Mouse (Mus musculus): Measurements from ENCODE around the gene Lsm6. TPM values are rescaled to one million over a fixed set of nuclear protein-coding genes. Genes with fewer than 3 reads are reported as not detected.

Gene Lsm6
- total and polyA plus RNA-seq, 2 experiments from 2014 or later, result 22.1 to 170 TPM

DNA sequence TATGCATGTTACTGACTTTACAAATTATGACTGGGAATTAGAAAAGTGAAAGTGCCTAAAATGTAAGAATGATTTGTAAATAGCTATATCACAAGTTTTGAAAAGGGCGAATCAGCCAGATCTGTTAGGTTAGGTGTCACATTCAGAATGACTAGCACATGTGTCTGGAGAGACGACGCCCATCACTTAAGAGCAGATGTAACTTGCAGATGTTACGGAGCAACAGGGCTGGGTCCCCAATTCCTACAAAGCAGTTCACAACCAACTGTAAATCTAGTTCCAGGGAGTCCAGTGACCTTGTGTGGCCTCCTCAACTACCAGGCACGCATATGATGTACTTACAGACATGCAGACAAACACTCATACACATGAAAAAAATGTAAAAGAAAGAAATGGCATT is 12.5 kb downstream of the Lsm6 start:
- Histone ChIP-seq H3K27me3 (ENCODE audit: insufficient read depth, low read length) (no peaks in the 10 kb centered on the region), H3K4me2 (ENCODE audit: low read depth, low read length) (no peak overlapping the region), H3K9me3 (ENCODE audit: low read length) (no peaks in the 10 kb centered on the region), H3K4me3 (ENCODE audit: low read length) (no peak overlapping the region), H3K9ac (replicated peaks; ENCODE audit: low read length) (no peak overlapping the region), H3K36me3 (ENCODE audit: insufficient read depth, low read length) (peaks cover 31% of the 10 kb centered on the region), H3K4me1 (ENCODE audit: insufficient read depth, low read length) (no peaks in the 10 kb centered on the region), H3K27ac (no peak overlapping the region)
- TF ChIP-seq CTCF (IDR thresholded peaks at IDR 0.05; ENCODE audit: low read depth), result no peak
- 98% methylated on average over 5 of the region's 5 CpGs for WGBS
- ATAC-seq (no peak), DNase-seq (ENCODE audit: low spot score) (no peak)

DNA sequence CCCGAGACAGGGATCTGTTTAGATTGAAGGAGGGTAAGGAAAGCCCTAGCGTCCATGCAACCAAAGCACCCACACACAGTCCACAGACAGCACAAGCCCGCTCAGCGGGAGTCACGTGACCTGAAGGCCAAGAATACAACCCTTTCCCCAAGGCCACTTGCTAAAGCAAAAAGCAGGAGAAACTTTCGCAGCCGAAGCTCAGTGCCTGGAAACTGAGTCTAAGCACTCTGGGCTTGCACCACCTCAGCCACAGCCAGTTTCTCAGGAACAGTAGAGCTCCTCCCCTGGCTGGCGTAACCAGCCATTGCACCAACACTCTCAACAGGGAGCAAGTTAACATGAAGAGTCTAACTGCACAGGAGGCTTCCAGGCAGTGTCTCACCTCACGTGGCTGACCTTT is 13.7 kb downstream of the Lsm6 start:
- DNase-seq (ENCODE audit: low spot score) (no peak), ATAC-seq (no peak)
- no peak overlapping the region for H3K27ac ChIP-seq
- H3K9ac ChIP-seq (replicated peaks; ENCODE audit: low read length), result no peak overlapping the region
- no peak for TF ChIP-seq CTCF (IDR thresholded peaks at IDR 0.05; ENCODE audit: low read depth)
- H3K36me3 ChIP-seq (ENCODE audit: insufficient read depth, low read length), result peaks cover 32% of the 10 kb centered on the region
- no peak overlapping the region for H3K4me2 ChIP-seq (ENCODE audit: low read depth, low read length)
- 89% methylated on average over 9 of the region's 9 CpGs for WGBS
- no peaks in the 10 kb centered on the region for H3K9me3 ChIP-seq (ENCODE audit: low read length)
- no peaks in the 10 kb centered on the region for H3K27me3 ChIP-seq (ENCODE audit: insufficient read depth, low read length)
- no peaks in the 10 kb centered on the region for H3K4me1 ChIP-seq (ENCODE audit: insufficient read depth, low read length)
- H3K4me3 ChIP-seq (ENCODE audit: low read length), result no peak overlapping the region

GRCm38 (mm10) chr8:78806006-78806405 is 14.9 kb downstream of the Lsm6 start:
- no peak overlapping the region for H3K4me2 ChIP-seq (ENCODE audit: low read depth, low read length)
- H3K9me3 ChIP-seq (ENCODE audit: low read length), result no peaks in the 10 kb centered on the region
- H3K27ac ChIP-seq, result no peak overlapping the region
- H3K27me3 ChIP-seq (ENCODE audit: insufficient read depth, low read length), result no peaks in the 10 kb centered on the region
- DNase-seq (ENCODE audit: low spot score) (no peak), ATAC-seq (no peak)
- WGBS, result 92% methylated on average over 5 of the region's 5 CpGs
- no peak overlapping the region for H3K4me3 ChIP-seq (ENCODE audit: low read length)
- peaks cover 21% of the 10 kb centered on the region for H3K36me3 ChIP-seq (ENCODE audit: insufficient read depth, low read length)
- H3K9ac ChIP-seq (replicated peaks; ENCODE audit: low read length), result no peak overlapping the region
- TF ChIP-seq CTCF (IDR thresholded peaks at IDR 0.05; ENCODE audit: low read depth), result no peak
- no peaks in the 10 kb centered on the region for H3K4me1 ChIP-seq (ENCODE audit: insufficient read depth, low read length)

DNA sequence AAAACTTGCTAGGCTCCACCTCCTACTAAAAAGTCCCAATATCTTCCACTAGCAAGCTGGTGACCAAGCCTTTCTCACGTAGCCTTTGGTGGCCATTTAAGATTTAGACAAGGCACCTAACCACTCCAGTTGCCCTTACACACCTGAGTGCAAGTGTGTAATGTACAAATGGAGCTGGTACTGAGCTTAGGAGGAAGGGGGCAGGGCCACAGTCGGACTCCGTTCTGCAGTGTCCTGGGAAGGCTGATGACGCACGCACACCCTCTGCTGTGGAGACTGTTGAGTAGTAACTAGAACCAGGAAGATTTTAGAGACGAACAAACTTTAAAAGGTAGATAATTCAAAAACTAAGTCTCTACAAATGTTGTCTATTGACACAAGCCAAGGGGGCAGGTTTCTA is 19.7 kb downstream of the Lsm6 start:
- no peak for DNase-seq (ENCODE audit: low spot score)
- no peak for ATAC-seq
- no peak for TF ChIP-seq CTCF (IDR thresholded peaks at IDR 0.05; ENCODE audit: low read depth)
- H3K36me3 ChIP-seq (ENCODE audit: insufficient read depth, low read length), result peaks cover 9% of the 10 kb centered on the region; the same call in 1 of the 2 replicates
- H3K4me3 ChIP-seq (ENCODE audit: low read length), result no peak overlapping the region
- no peak overlapping the region for H3K4me2 ChIP-seq (ENCODE audit: low read depth, low read length)
- WGBS, result 95% methylated on average over 6 of the region's 6 CpGs
- no peaks in the 10 kb centered on the region for H3K9me3 ChIP-seq (ENCODE audit: low read length)
- H3K9ac ChIP-seq (replicated peaks; ENCODE audit: low read length), result no peak overlapping the region
- H3K27me3 ChIP-seq (ENCODE audit: insufficient read depth, low read length), result no peaks in the 10 kb centered on the region
- H3K27ac ChIP-seq, result no peak overlapping the region
- no peaks in the 10 kb centered on the region for H3K4me1 ChIP-seq (ENCODE audit: insufficient read depth, low read length)

DNA sequence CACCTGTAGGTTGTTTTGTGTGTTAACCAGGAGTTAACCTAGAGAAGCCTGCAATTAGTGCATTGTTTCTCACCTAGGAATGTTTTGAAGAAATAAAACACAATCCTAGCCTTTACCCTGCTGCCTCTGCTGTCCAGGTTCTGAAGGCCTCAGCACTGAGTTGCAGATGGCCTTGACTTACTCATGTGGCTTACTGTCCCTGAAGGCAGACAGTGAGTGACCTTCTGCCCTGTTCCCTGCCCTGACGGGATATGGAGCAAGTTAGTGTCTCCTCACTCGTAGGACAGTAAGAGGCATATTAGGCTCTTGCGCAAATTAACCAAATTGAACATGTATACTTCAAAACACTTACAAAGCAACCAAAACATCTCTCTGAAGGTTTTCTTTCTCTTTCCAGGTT is 22.3 kb downstream of the Lsm6 start:
- TF ChIP-seq CTCF (IDR thresholded peaks at IDR 0.05; ENCODE audit: low read depth), result no peak
- DNase-seq (ENCODE audit: low spot score) (no peak), ATAC-seq (no peak)
- Histone ChIP-seq H3K27me3 (ENCODE audit: insufficient read depth, low read length) (no peaks in the 10 kb centered on the region), H3K4me1 (ENCODE audit: insufficient read depth, low read length) (no peaks in the 10 kb centered on the region), H3K27ac (no peak overlapping the region), H3K4me3 (ENCODE audit: low read length) (no peak overlapping the region), H3K36me3 (ENCODE audit: insufficient read depth, low read length) (0 out of 2 replicates have a peak, but pooled peaks cover 2% of the 10 kb centered on the region), H3K9me3 (ENCODE audit: low read length) (no peaks in the 10 kb centered on the region), H3K4me2 (ENCODE audit: low read depth, low read length) (no peak overlapping the region), H3K9ac (replicated peaks; ENCODE audit: low read length) (no peak overlapping the region)
- WGBS, result 86% methylated on average over 3 of the region's 3 CpGs

DNA sequence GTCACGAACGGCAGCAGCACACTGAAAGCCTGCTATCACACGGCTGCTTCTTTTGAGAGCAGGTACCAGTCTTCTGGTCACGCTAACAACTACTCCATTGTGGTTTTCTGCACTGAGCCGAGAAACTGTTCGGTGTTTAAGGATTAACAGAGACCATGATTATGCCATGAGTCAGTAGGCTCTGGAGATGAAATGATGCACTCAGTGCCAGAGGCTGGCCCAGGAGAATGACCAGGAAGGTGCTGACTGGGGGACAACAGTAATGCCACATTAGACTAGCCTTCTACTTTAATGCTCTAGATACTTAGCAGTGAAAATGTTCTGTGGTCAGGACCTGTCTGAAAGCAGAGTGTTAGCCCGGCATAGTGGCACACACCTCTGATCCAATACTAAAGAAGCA is 23.0 kb downstream of the Lsm6 start:
- Histone ChIP-seq H3K36me3 (ENCODE audit: insufficient read depth, low read length) (no peaks in the 10 kb centered on the region), H3K4me1 (ENCODE audit: insufficient read depth, low read length) (no peaks in the 10 kb centered on the region), H3K4me3 (ENCODE audit: low read length) (no peak overlapping the region), H3K27ac (no peak overlapping the region), H3K4me2 (ENCODE audit: low read depth, low read length) (no peak overlapping the region), H3K9me3 (ENCODE audit: low read length) (no peaks in the 10 kb centered on the region), H3K27me3 (ENCODE audit: insufficient read depth, low read length) (no peaks in the 10 kb centered on the region), H3K9ac (replicated peaks; ENCODE audit: low read length) (no peak overlapping the region)
- no peak for TF ChIP-seq CTCF (IDR thresholded peaks at IDR 0.05; ENCODE audit: low read depth)
- WGBS, result 84% methylated on average over 7 of the region's 7 CpGs
- ATAC-seq (no peak), DNase-seq (ENCODE audit: low spot score) (no peak)

DNA sequence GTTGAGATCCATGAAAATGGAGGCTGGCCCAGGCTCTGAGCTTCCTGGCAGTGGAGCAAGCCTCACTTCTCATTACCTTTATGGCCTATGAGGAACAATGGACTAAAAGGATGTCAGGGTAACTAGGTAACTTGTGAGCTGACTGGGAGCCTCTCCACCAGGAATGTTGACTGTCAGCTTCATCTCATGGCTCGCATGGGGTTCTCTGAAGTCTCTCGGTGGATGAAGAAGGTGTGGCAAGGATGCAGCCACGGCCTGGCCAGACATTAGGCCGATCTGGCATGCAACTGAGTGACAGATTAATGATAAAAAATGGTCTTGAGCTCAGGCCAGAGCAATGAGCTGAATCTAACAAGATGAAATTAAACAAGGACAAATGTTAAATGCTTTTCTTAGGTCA is 27.7 kb downstream of the Lsm6 start:
- no peaks in the 10 kb centered on the region for H3K9me3 ChIP-seq (ENCODE audit: low read length)
- H3K27ac ChIP-seq, result no peak overlapping the region
- no peak for TF ChIP-seq CTCF (IDR thresholded peaks at IDR 0.05; ENCODE audit: low read depth)
- H3K36me3 ChIP-seq (ENCODE audit: insufficient read depth, low read length), result no peaks in the 10 kb centered on the region
- H3K9ac ChIP-seq (replicated peaks; ENCODE audit: low read length), result no peak overlapping the region
- no peak overlapping the region for H3K4me2 ChIP-seq (ENCODE audit: low read depth, low read length)
- DNase-seq (ENCODE audit: low spot score), result no peak
- 66% methylated on average over 4 of the region's 4 CpGs for WGBS
- ATAC-seq, result no peak
- no peaks in the 10 kb centered on the region for H3K4me1 ChIP-seq (ENCODE audit: insufficient read depth, low read length)
- no peaks in the 10 kb centered on the region for H3K27me3 ChIP-seq (ENCODE audit: insufficient read depth, low read length)
- no peak overlapping the region for H3K4me3 ChIP-seq (ENCODE audit: low read length)
